Mouse (Mus musculus) limb, embryonic 11.5 days (tissue): ENCODE results near the gene Tox3. TPM values are rescaled to one million over a fixed set of nuclear protein-coding genes. Genes with fewer than 3 reads are reported as not detected.

Experiments
- ATAC-seq: fragments of 200-750 bp; cut with Nextera tagmentation; 2 replicates; pipeline ENCODE4 v1.8.0; 2017; ENCODE audit warnings: low read depth; ENCODE audit not compliant: insufficient number of reproducible peaks, low FRiP score, low TSS enrichment
- DNase-seq: peaks from one replicate; pipeline ENCODE4 v3.0.0-alpha.2; 2015; ENCODE audit warnings: low spot score
- H3K27ac ChIP-seq: fragments of 300-500 bp; sonication (generic); replicated peaks from 2 replicates; pipeline ENCODE4 v1.5.1; 2014; ENCODE audit warnings: low read depth, mild to moderate bottlenecking, low read length
- H3K27me3 ChIP-seq: fragments of 300-500 bp; sonication (generic); 2 replicates; pipeline ENCODE4 v1.6.1; 2014; ENCODE audit warnings: mild to moderate bottlenecking, low read length, mixed read lengths; ENCODE audit not compliant: control insufficient read depth, insufficient read depth
- H3K36me3 ChIP-seq: fragments of 300-500 bp; sonication (generic); 2 replicates; pipeline ENCODE4 v1.6.1; 2014; ENCODE audit warnings: mild to moderate bottlenecking, low read length, moderate library complexity, mixed read lengths; ENCODE audit not compliant: control insufficient read depth, insufficient read depth
- H3K4me1 ChIP-seq: fragments of 300-500 bp; sonication (generic); 2 replicates; pipeline ENCODE4 v1.6.1; 2014; ENCODE audit warnings: low read length, mixed read lengths; ENCODE audit not compliant: control insufficient read depth, insufficient read depth
- H3K4me2 ChIP-seq: fragments of 300-500 bp; sonication (generic); 2 replicates; pipeline ENCODE4 v1.6.1; 2014; ENCODE audit warnings: low read depth, mild to moderate bottlenecking, moderate library complexity; ENCODE audit not compliant: severe bottlenecking
- H3K4me3 ChIP-seq: fragments of 300-500 bp; sonication (generic); 2 replicates; pipeline ENCODE4 v1.5.1; 2014; ENCODE audit warnings: low read depth, low read length
- H3K9ac ChIP-seq: fragments of 300-500 bp; sonication (generic); 2 replicates; pipeline ENCODE4 v1.6.1; 2014; ENCODE audit warnings: mild to moderate bottlenecking, low read length
- H3K9me3 ChIP-seq: fragments of 300-500 bp; sonication (generic); 2 replicates; pipeline ENCODE4 v1.6.1; 2016; ENCODE audit warnings: low read length; ENCODE audit not compliant: control insufficient read depth
- WGBS: fragments of 180-500 bp; shearing (Covaris S2); extraction: QIAGEN DNeasy Blood & Tissue Kit; methylation state at CpG from one replicate; pipeline ENCODE4 v1.1.7; 2014; 5-methylcytosine and 5-hydroxymethylcytosine counted together
- polyA plus RNA-seq: library from polyadenylated mRNA; unstranded; fragments of >200 nt; fragmentation: Nextera tagmentation; extraction: Ambion mirVana; gene quantifications from 2 replicates; pipeline ENCODE4 v1.2.1, GENCODE M21; 2014

Tox3 gene
- polyA plus RNA-seq, 1 experiment from 2014 or later = 8.3 TPM

- DNase-seq (no peak), ATAC-seq (no peak)
Measured at GRCm38 (mm10) chr8:90242351-90242750, 105.8 kb downstream of the Tox3 start.

DNA sequence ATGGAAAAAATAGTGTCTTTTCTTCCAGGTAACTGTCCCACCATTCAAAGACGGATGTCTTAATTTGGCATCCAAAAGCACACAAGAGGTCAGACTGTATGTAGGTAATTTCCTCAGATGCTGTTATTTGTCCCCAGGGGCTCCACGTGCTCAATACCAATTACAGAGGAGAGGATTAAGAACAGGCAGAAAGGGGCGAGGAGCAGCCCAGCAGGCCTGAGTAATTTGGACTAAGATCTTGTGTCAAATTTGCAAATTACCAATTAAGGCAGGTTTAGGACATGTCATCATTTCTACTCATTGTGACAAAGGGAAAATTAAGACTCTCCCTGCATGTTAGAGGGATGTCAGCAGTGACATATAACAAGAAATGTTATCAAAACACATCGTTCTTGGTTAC is 106.7 kb downstream of the Tox3 start:
- no peak for ATAC-seq
- H3K4me1 ChIP-seq = 0 out of 2 replicates have a peak, but pooled peaks cover 2% of the 10 kb centered on the region
- no peak overlapping the region for H3K27ac ChIP-seq
- WGBS = 40% methylated on average over 4 of the region's 4 CpGs
- H3K9me3 ChIP-seq = no peaks in the 10 kb centered on the region
- no peak for DNase-seq
- no peak overlapping the region for H3K4me2 ChIP-seq
- H3K4me3 ChIP-seq = no peak overlapping the region
- H3K27me3 ChIP-seq = no peaks in the 10 kb centered on the region
- H3K36me3 ChIP-seq = no peaks in the 10 kb centered on the region
- H3K9ac ChIP-seq = no peak overlapping the region

More at GRCm38 (mm10) chr8:90242351-90242750, 105.8 kb downstream of the Tox3 start:
- Histone ChIP-seq H3K27me3 (no peaks in the 10 kb centered on the region), H3K9me3 (no peaks in the 10 kb centered on the region), H3K27ac (no peak overlapping the region), H3K4me3 (no peak overlapping the region), H3K9ac (no peak overlapping the region), H3K4me2 (no peak overlapping the region), H3K36me3 (no peaks in the 10 kb centered on the region), H3K4me1 (0 out of 2 replicates have a peak, but pooled peaks cover 2% of the 10 kb centered on the region)
- 95% methylated on average over 2 of the region's 2 CpGs for WGBS

DNA sequence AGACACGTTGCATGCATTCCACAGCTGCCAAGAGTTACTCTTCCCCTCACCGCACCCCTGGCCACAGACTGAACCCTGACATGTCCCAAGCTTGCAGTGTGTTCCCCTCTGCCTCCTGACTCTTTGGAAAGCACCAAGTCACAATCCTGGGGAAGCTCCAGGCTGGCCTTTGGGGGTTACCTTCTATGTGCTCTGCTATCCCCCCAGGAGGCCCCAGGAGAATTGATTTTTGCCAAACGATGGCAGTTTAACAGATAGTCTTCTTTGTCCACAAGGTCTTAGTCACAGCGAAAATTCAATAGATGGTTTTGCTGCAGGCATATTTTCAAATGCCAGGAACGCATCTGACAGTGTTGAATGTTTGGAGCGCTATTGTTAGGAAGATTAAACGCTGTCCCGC is 115.6 kb downstream of the Tox3 start:
- Histone ChIP-seq H3K9me3 (no peaks in the 10 kb centered on the region), H3K9ac (no peak overlapping the region), H3K27ac (no peak overlapping the region), H3K4me1 (0 out of 2 replicates have a peak, but pooled peaks cover 3% of the 10 kb centered on the region), H3K36me3 (no peaks in the 10 kb centered on the region), H3K27me3 (no peaks in the 10 kb centered on the region), H3K4me2 (no peak overlapping the region), H3K4me3 (no peak overlapping the region)
- ATAC-seq (no peak), DNase-seq (no peak)
- 78% methylated on average over 8 of the region's 8 CpGs for WGBS

DNA sequence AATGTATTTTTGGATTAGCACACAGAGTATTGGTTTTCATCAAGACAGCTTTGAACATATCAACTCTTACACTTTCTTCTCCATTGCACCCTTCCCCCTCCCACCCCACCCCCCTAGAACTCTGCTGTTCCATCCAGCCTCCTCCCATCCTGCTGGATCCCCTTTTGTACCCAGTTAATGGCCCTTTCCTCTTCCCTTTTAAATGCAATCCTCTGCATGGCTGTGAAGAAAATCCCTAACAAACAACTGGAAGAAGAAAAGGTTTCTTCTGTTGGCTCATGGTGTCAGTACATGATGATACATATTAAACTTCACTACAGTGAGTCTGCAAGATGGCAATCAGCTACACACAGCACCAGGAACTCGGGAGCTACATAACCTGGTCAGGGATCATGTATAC is 124.0 kb downstream of the Tox3 start:
- Histone ChIP-seq H3K27ac (no peak overlapping the region), H3K4me3 (no peak overlapping the region), H3K27me3 (no peaks in the 10 kb centered on the region), H3K4me2 (no peak overlapping the region), H3K9me3 (no peaks in the 10 kb centered on the region), H3K4me1 (no peaks in the 10 kb centered on the region), H3K36me3 (no peaks in the 10 kb centered on the region), H3K9ac (no peak overlapping the region)
- 69% methylated on average over 1 of the region's 1 CpGs for WGBS
- DNase-seq (no peak), ATAC-seq (no peak)

DNA sequence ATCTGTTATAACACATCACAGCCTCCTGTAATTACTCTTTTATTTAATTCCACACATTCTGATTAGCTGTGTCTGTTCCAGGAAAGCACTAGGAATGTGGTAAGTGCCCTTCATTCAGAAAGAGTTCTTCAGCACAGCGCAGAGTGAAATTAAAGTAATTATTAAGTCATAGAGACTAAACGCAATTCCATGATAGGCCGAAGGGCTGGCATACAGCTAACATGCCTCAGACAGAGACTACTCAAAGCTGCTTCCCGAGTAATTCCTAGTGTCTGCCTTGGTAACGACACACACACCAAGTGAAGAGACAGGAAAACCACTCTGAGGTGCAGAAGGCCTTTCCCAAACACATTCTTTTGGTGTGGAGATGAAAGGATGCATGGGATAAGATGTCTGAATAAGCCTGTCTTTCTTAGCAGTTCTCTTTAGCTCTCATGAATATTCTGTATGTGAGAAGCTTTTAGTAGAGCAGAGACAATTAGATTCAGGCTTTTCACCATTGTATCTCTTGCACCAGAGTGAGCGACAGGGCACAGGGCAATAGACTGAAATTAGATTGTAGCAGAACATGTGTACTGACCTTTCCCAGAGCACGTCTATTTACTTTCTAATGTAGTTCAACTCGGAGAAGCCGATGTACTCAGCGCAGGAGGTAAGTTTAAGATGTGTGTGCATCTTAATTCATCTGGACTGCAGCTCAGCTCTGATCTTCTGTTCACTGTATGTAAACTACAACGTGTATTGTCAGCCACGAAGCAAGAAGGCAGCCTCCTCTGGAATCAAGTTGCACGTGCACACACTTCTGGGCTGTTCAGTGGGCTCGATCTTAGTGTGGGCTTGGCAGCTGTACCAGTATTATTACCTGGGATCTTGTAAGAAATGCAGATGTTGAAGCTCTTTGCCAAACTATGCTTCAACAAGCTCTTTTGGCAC is 138.8 kb downstream of the Tox3 start:
- DNase-seq = no peak
- Histone ChIP-seq H3K9me3 (no peaks in the 10 kb centered on the region), H3K4me1 (no peaks in the 10 kb centered on the region), H3K27me3 (no peaks in the 10 kb centered on the region), H3K4me3 (no peak overlapping the region), H3K27ac (no peak overlapping the region), H3K9ac (no peak overlapping the region), H3K36me3 (no peaks in the 10 kb centered on the region), H3K4me2 (no peak overlapping the region)
- WGBS = 80% methylated on average over 14 of the region's 14 CpGs
- no peak for ATAC-seq
